Mouse (Mus musculus) heart, adult 2 months (tissue): ENCODE measurements at regions not wholly inside any gene's neighbourhood (a gene's known extent, or its start where the extent isn't known, plus 50 kb on each side); places are given as distances from the start of the nearest gene placed in this dataset.

Experiments
- DNase-seq, 2 experiments: peaks; one replicate each; pipeline ENCODE4 v3.0.0; 2021
- H3K27ac ChIP-seq: fragments of 200-600 bp; 2 replicates; pipeline ENCODE4 v1.8.1; 2022
- H3K27me3 ChIP-seq: fragments of 200-500 bp; 2 replicates; pipeline ENCODE4 v1.6.1; 2012; ENCODE audit warnings: mild to moderate bottlenecking, low read length, inconsistent platforms, mixed read lengths; ENCODE audit not compliant: control insufficient read depth, insufficient read depth
- H3K36me3 ChIP-seq: fragments of 200-500 bp; 2 replicates; pipeline ENCODE4 v1.6.1; 2012; ENCODE audit warnings: low read length, inconsistent platforms; ENCODE audit not compliant: control insufficient read depth, insufficient read depth
- H3K4me1 ChIP-seq: fragments of 200-500 bp; 2 replicates; pipeline ENCODE4 v1.6.1; 2011; ENCODE audit warnings: low read length; ENCODE audit not compliant: control insufficient read depth, insufficient read depth
- H3K4me3 ChIP-seq: fragments of 200-600 bp; 2 replicates; pipeline ENCODE4 v1.8.1; 2022
- H3K79me2 ChIP-seq: fragments of 200-500 bp; replicated peaks from 2 replicates; pipeline ENCODE4 v1.6.1; 2012; ENCODE audit warnings: mild to moderate bottlenecking, inconsistent platforms, low read length, moderate library complexity, mixed read lengths; ENCODE audit not compliant: control insufficient read depth, insufficient read depth
- H3K9ac ChIP-seq: fragments of 200-500 bp; 2 replicates; pipeline ENCODE4 v1.6.1; 2012; ENCODE audit warnings: low read depth, mild to moderate bottlenecking, control low read depth, inconsistent platforms, low read length, mixed read lengths
- CTCF ChIP-seq: fragments of 200-600 bp; IDR thresholded peaks from 2 replicates; pipeline ENCODE4 v1.8.1; 2022; ENCODE audit warnings: antibody characterized with exemption, mild to moderate bottlenecking, moderate library complexity
- EP300 ChIP-seq: fragments of 200-500 bp; IDR thresholded peaks from 2 replicates; pipeline ENCODE4 v1.6.1; 2011; ENCODE audit warnings: low read depth, low read length, control low read depth; ENCODE audit not compliant: insufficient read depth
- POLR2A ChIP-seq: fragments of 200-500 bp; IDR thresholded peaks from 2 replicates; pipeline ENCODE4 v1.6.1; 2011; ENCODE audit warnings: mild to moderate bottlenecking, low read depth, low read length, control low read depth; ENCODE audit not compliant: insufficient read depth
- WGBS: fragments of 180-500 bp; shearing (Covaris S2); methylation state at CpG from one replicate; pipeline ENCODE4 v1.1.7; 2018; 5-methylcytosine and 5-hydroxymethylcytosine counted together
- intact Hi-C: fragments of 180-260 bp; cut with DNase I; formaldehyde crosslinking; loops from one replicate; pipeline ENCODE4 v1.15.1; 2025

DNA sequence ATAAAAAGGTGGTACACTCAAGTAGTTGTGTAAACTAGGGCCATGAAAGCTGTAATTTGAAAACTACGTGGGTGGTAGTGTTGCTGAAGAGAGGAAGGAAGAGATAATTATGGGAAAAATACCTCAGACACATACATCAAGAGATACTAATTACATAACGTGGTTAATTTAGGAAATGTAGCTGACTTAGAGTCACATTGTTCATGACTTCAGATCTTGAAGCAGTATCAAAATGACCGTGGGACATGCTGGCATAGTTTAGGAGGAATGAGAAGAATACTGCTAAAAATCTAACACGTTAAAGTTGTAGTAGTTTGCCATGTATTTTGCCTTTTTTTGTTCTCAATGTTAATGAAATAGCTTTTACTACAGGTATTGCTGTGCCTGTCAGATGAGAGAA, 445.9 kb upstream of the Sel1l start:
- H3K4me3 ChIP-seq: no peak overlapping the region
- no peaks in the 10 kb centered on the region for H3K4me1 ChIP-seq
- H3K27me3 ChIP-seq: no peaks in the 10 kb centered on the region
- intact Hi-C loops: no loop called here
- no peak for DNase-seq
- H3K36me3 ChIP-seq: no peaks in the 10 kb centered on the region
- H3K27ac ChIP-seq: no peak overlapping the region
- no peak for TF ChIP-seq EP300
- no peak for TF ChIP-seq POLR2A
- no peak for TF ChIP-seq CTCF
- no peak overlapping the region for H3K9ac ChIP-seq
- H3K79me2 ChIP-seq: no peaks in the 10 kb centered on the region
- 52% methylated on average over 4 of the region's 4 CpGs for WGBS

DNA sequence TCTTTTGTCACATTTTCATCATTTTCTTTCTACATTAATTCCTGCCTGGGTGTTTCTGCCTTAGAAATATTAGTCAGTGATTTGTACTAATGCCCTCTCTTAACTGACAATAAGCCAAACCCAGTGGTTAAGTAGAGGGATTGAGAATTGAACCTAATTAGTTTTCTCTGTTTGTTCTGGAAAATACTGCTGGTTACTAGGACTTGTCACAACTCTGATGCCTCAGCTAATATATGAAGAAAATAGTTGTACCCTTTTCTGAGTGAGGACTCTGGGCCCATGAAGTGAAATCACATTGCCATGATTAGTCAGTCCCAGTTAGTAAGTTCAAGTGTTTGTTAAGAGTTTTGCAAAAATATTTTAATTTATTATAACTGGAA, 444.4 kb upstream of the Sel1l start:
- no peak overlapping the region for H3K9ac ChIP-seq
- TF ChIP-seq CTCF (no peak), POLR2A (no peak), EP300 (no peak)
- H3K79me2 ChIP-seq: no peaks in the 10 kb centered on the region
- H3K4me3 ChIP-seq: no peak overlapping the region
- no peak for DNase-seq
- H3K4me1 ChIP-seq: no peaks in the 10 kb centered on the region
- H3K36me3 ChIP-seq: no peaks in the 10 kb centered on the region
- no peaks in the 10 kb centered on the region for H3K27me3 ChIP-seq
- H3K27ac ChIP-seq: no peak overlapping the region
- intact Hi-C loops: no loop called here

- Histone ChIP-seq H3K27me3 (no peaks in the 10 kb centered on the region), H3K79me2 (no peaks in the 10 kb centered on the region), H3K27ac (no peak overlapping the region), H3K36me3 (no peaks in the 10 kb centered on the region), H3K9ac (no peak overlapping the region), H3K4me3 (no peak overlapping the region), H3K4me1 (no peaks in the 10 kb centered on the region)
- intact Hi-C loops: no loop called here
- 46% methylated on average over 11 of the region's 11 CpGs for WGBS
- no peak for TF ChIP-seq CTCF
- no peak for TF ChIP-seq POLR2A
- TF ChIP-seq EP300: no peak
- DNase-seq: no peak
Observed at GRCm38 (mm10) chr12:92292460-92293340, 443.7 kb upstream of the Sel1l start.

DNA sequence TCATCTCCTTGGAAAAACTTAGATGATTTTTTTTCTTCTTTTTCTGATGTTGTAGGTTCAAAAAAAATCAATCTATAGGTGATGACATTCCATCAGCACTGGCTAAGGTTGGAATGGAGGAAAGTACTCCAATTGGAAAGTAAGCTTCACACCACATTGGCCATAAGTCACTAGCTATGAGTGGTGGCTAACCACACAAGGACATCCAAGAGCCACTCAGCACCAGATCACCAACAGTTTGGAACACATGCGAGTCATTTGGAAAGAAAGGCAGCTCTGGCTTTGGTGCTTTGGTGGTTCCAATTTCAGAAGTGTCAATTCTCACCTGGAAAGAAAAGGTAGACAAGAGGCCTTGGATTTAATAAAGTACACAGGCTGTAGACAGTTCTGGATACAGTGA, 442.5 kb upstream of the Sel1l start:
- intact Hi-C loops: no loop called here
- H3K27me3 ChIP-seq: no peaks in the 10 kb centered on the region
- H3K4me3 ChIP-seq: no peak overlapping the region
- DNase-seq: no peak
- H3K36me3 ChIP-seq: no peaks in the 10 kb centered on the region
- H3K4me1 ChIP-seq: no peaks in the 10 kb centered on the region
- WGBS: 59% methylated on average over 1 of the region's 1 CpGs
- TF ChIP-seq EP300 (no peak), CTCF (no peak), POLR2A (no peak)
- H3K79me2 ChIP-seq: no peaks in the 10 kb centered on the region
- H3K9ac ChIP-seq: no peak overlapping the region
- no peak overlapping the region for H3K27ac ChIP-seq

GRCm38 (mm10) chr12:92285511-92285910, 436.6 kb upstream of the Sel1l start:
- 80% methylated on average over 5 of the region's 5 CpGs for WGBS
- H3K4me1 ChIP-seq: no peaks in the 10 kb centered on the region
- no peak for TF ChIP-seq CTCF
- no peak for TF ChIP-seq POLR2A
- no peak for TF ChIP-seq EP300
- intact Hi-C loops: no loop called here
- H3K4me3 ChIP-seq: no peak overlapping the region
- no peak for DNase-seq
- H3K36me3 ChIP-seq: no peaks in the 10 kb centered on the region
- H3K27ac ChIP-seq: no peak overlapping the region
- no peak overlapping the region for H3K9ac ChIP-seq
- no peaks in the 10 kb centered on the region for H3K27me3 ChIP-seq
- H3K79me2 ChIP-seq: no peaks in the 10 kb centered on the region

- Histone ChIP-seq H3K79me2 (no peaks in the 10 kb centered on the region), H3K4me3 (no peak overlapping the region), H3K36me3 (no peaks in the 10 kb centered on the region), H3K4me1 (no peaks in the 10 kb centered on the region), H3K9ac (no peak overlapping the region), H3K27ac (no peak overlapping the region), H3K27me3 (no peaks in the 10 kb centered on the region)
- no peak for DNase-seq
- WGBS: 40% methylated on average over 1 of the region's 1 CpGs
- TF ChIP-seq CTCF (no peak), EP300 (no peak), POLR2A (no peak)
- intact Hi-C loops: no loop called here
Observed at GRCm38 (mm10) chr12:92280470-92280869, 431.5 kb upstream of the Sel1l start.
